Mouse (Mus musculus): Measurements from ENCODE around the gene Ivns1abp. TPM values are rescaled to one million over a fixed set of nuclear protein-coding genes. Genes with fewer than 3 reads are reported as not detected.

Ivns1abp gene
- total RNA-seq, 4 experiments from 2014 or later = 87.0 to 94.5 (median 92.4) TPM

Other genes with a start within 250 kb of the Ivns1abp start
- under 1 TPM in 1 of 4 experiments, not detected in 3; 0.25 TPM for gene Gm47985, start 161.9 kb upstream of the Ivns1abp start, total RNA-seq (2022)
- gene Gm8947, start 152.1 kb upstream of the Ivns1abp start, total RNA-seq (2022) = not detected
- gene Gm47995, start 146.0 kb upstream of the Ivns1abp start, total RNA-seq (2022) = not detected
- gene 3110040M04Rik, start 140.4 kb upstream of the Ivns1abp start, total RNA-seq (2022) = not detected
- not detected for gene Gm47996, start 134.3 kb upstream of the Ivns1abp start, total RNA-seq (2022)
- gene Swt1, start 84.0 kb downstream of the Ivns1abp start, total RNA-seq (2022) = 10 to 100 TPM; 13.2 to 17.7 (median 15.5) TPM
- 10 to 100 TPM; 27.8 to 35.1 (median 32.3) TPM for gene Trmt1l, start 84.1 kb downstream of the Ivns1abp start, total RNA-seq (2022)
- 10 to 100 TPM; 37.2 to 44.4 (median 40.6) TPM for gene Rnf2, start 156.5 kb downstream of the Ivns1abp start, total RNA-seq (2022)
- gene Fam129a, start 226.7 kb downstream of the Ivns1abp start, total RNA-seq (2022) = 1 to 10 TPM; 1.8 to 5.3 (median 3.5) TPM